Mouse (Mus musculus): Measurements from ENCODE around the gene Psmc3ip. TPM values are rescaled to one million over a fixed set of nuclear protein-coding genes. Genes with fewer than 3 reads are reported as not detected.
A peak's percentile ranks its signal among the peaks of the same experiment; 100 is the strongest.

Gene Psmc3ip
- polyA plus RNA-seq, 1 experiment from 2014 or later: 20.6 TPM

- in situ Hi-C loops (cut with MboI; ENCODE audit: low pct_unique_long_range_greater_than_20kb): no loop called here
- ChIA-PET POLR2A (interaction anchor here (0.9 to 1.8 kb wide), 6 partner anchors 9 to 82 kb away, joined by 3 to 10 read pairs (median 4); partner anchors contain the start of genes Cntnap1, Plekhh3, Retreg3 and Tubg1), CTCF (interaction anchor here (1.2 to 2.6 kb wide), 9 partner anchors 8 to 86 kb away, joined by 3 to 21 read pairs (median 6); partner anchors contain the start of genes Ccr10, Mlx and Plekhh3)
- ATAC-seq: no peak
- DNase-seq (ENCODE audit: low read depth, low spot score): no peak
- H3K27me3 ChIP-seq: no peaks in the 10 kb centered on the region
- TF ChIP-seq CTCF (IDR thresholded peaks at IDR 0.05): no peak
Measured at GRCm38 (mm10) chr11:101094930-101095313, 314 bp downstream of the Psmc3ip start.

- no peaks in the 10 kb centered on the region for H3K27me3 ChIP-seq
- no peak for TF ChIP-seq CTCF (IDR thresholded peaks at IDR 0.05)
- CTCF ChIA-PET: interaction anchor here (1.1 to 1.3 kb wide), 2 partner anchors 15 to 87 kb away, joined by 3 read pairs; no protein-coding TSS in a partner anchor
- DNase-seq (ENCODE audit: low read depth, low spot score) (no peak), ATAC-seq (no peak)
- in situ Hi-C loops (cut with MboI; ENCODE audit: low pct_unique_long_range_greater_than_20kb): no loop called here
- POLR2A ChIA-PET: no interaction called here
Measured at GRCm38 (mm10) chr11:101089931-101090330, 5.3 kb downstream of the Psmc3ip start.

DNA sequence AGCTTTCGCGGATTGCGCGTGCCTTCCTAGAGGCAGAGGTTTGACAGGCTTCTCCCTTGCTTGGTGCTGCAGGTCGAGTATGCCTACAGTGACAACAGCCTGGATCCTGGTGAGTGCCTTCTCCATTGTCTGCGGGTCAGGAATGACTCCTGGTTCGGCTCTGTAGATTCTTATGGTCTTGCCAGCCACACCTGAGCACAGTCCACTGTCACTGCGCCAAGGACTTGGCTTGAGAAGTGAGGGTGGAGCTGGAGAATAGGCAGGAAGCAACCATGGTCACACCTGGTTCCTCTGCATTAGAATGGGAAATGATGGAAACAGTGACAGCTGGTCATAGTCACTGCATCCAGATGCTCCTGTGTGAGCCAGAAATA, 7.6 kb downstream of the Psmc3ip start:
- no peak for ATAC-seq
- no peak for TF ChIP-seq CTCF (IDR thresholded peaks at IDR 0.05)
- no peak for DNase-seq (ENCODE audit: low read depth, low spot score)
- ChIA-PET POLR2A (interaction anchor here (0.6 to 1.6 kb wide), 5 partner anchors 23 to 172 kb away, joined by 3 to 5 read pairs (median 4); partner anchors contain the start of genes Retreg3 and Tubg1), CTCF (interaction anchor here (0.8 to 1.7 kb wide), 3 partner anchors 8 to 90 kb away, joined by 3 to 5 read pairs (median 3); partner anchors contain the start of genes Plekhh3 and Psmc3ip)
- H3K27me3 ChIP-seq: no peaks in the 10 kb centered on the region
- in situ Hi-C loops (cut with MboI; ENCODE audit: low pct_unique_long_range_greater_than_20kb): no loop called here

DNA sequence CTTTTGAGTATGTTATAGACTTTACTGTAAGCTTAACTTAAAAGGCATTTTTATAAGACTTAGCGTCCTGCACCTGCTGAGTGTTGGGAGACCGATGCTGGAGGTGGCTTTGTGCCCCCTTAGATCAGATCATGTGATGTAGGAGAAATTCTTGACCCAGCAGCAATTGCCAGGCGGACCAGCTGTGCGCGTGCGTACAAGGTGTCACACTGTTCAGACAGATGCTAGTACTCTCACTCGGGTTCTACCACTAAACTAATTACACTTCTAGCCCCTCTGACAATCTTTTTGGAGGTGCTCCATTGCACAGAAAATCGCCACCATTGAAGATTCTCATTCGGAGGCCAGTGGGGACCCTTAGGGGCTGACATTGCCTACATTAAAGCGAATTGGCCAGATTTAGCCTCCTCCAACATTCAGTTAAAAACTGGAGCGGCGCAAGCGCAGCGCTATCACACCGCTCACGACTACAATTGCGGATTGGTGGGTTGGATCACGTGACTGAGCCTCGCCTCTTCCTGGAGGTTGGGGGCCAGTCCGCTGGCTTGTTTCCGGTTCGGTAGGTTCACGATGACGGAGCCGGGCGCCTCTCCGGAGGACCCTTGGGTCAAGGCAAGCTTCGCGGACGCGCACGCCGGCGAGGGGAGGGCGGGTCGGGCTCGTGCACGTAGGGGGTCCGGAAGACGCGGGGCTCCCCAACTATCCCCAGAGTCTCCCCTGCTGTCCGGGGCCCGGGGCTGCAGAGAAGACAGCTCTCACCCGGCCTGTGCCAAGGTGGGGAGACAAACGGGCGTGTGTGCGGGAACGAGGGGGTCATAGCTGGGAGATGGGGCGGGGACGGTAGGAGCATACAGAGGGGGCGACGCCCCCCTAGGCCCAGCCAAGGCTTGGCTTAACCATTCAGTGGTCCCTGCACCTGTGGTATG, 8.2 kb downstream of the Psmc3ip start, which contains the start of gene Mlx:
Mlx (plus strand) TSS at position 522 of the 926 bp plus-strand sequence.
- H3K27me3 ChIP-seq: no peaks in the 10 kb centered on the region
- in situ Hi-C loops (cut with MboI; ENCODE audit: low pct_unique_long_range_greater_than_20kb): no loop called here
- ATAC-seq: peak; percentile 44
- DNase-seq (ENCODE audit: low read depth, low spot score): peak; percentile 68
- ChIA-PET POLR2A (interaction anchor here (0.6 to 1.6 kb wide), 5 partner anchors 24 to 172 kb away, joined by 3 to 5 read pairs (median 4); partner anchors contain the start of genes Retreg3 and Tubg1), CTCF (interaction anchor here (0.8 to 1.7 kb wide), 4 partner anchors 8 to 90 kb away, joined by 3 to 5 read pairs (median 4); partner anchors contain the start of genes Plekhh3 and Psmc3ip)
- TF ChIP-seq CTCF (IDR thresholded peaks at IDR 0.05): no peak

- DNase-seq (ENCODE audit: low read depth, low spot score): no peak
- CTCF ChIA-PET: interaction anchor here (1.2 to 1.7 kb wide), 3 partner anchors 9 to 91 kb away, joined by 3 to 5 read pairs (median 4); partner anchors contain the start of gene Psmc3ip
- H3K27me3 ChIP-seq: no peaks in the 10 kb centered on the region
- in situ Hi-C loops (cut with MboI; ENCODE audit: low pct_unique_long_range_greater_than_20kb): no loop called here
- POLR2A ChIA-PET: interaction anchor here (1.6 to 1.7 kb wide), 2 partner anchors 9 to 33 kb away, joined by 4 read pairs; partner anchors contain the start of genes Psmc3ip, Retreg3 and Tubg1
- no peak for ATAC-seq
- no peak for TF ChIP-seq CTCF (IDR thresholded peaks at IDR 0.05)
Measured at GRCm38 (mm10) chr11:101086323-101086674, 8.9 kb downstream of the Psmc3ip start.

DNA sequence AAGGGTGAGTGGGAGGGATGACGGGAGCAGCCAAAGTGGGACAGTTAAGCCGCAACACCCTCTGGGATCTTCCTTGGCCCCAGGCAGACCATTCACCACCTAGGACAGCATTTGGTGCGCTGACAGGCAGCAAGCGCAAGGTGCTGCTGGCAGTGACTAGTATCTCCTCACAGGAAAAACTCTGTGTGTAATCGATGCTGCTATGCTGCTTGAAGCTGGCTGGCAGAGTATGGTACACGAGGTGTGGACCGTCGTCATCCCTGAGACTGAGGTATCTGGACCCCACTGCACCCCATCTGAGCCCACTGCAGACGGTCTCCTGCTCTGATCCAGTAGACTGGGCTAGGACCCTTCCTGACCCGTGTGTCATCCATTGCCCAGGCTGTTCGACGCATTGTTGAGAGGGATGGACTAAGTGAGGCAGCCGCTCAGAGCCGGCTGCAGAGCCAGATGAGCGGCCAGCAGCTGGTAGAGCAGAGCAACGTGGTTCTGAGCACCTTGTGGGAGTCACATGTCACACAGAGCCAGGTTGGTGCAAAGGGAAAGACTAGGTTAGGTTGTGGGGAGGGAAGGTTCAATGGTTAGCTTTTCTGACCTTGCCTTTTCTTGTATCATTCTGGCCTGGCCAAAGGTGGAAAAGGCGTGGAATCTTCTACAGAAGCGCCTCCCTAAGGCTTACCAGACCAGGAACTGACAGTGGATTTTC, 9.5 kb downstream of the Psmc3ip start:
- H3K27me3 ChIP-seq: no peaks in the 10 kb centered on the region
- in situ Hi-C loops (cut with MboI; ENCODE audit: low pct_unique_long_range_greater_than_20kb): no loop called here
- POLR2A ChIA-PET: interaction anchor here (0.8 to 1.7 kb wide), 3 partner anchors 8 to 34 kb away, joined by 4 read pairs; partner anchors contain the start of genes Psmc3ip, Retreg3 and Tubg1
- ATAC-seq (no peak), DNase-seq (ENCODE audit: low read depth, low spot score) (no peak)
- CTCF ChIA-PET: interaction anchor here (1.2 to 1.6 kb wide), 3 partner anchors 10 to 17 kb away, joined by 3 to 5 read pairs (median 4); partner anchors contain the start of gene Psmc3ip
- TF ChIP-seq CTCF (IDR thresholded peaks at IDR 0.05): no peak

DNA sequence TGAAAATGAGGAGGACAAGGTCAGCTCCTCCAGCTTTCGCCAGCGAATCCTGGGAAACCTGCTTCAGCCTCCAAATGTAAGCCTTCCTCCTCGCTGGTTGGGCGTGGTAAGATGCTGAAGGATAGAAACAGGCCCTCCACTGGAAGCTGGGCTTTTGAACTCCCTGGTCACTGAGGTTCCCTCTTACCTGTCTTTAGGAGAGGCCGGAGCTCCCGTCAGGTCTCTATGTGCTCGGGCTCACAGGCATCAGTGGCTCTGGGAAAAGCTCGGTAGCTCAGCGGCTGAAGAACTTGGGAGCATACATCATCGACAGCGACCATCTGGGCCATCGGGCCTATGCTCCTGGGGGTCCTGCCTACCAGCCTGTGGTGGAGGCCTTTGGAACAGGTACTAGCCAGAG, 10.4 kb downstream of the Psmc3ip start:
- POLR2A ChIA-PET: interaction anchor here (0.8 to 1.7 kb wide), 3 partner anchors 9 to 11 kb away, joined by 4 to 7 read pairs (median 4); partner anchors contain the start of gene Psmc3ip
- ATAC-seq (no peak), DNase-seq (ENCODE audit: low read depth, low spot score) (no peak)
- TF ChIP-seq CTCF (IDR thresholded peaks at IDR 0.05): no peak
- CTCF ChIA-PET: interaction anchor here (1.6 kb wide), 1 partner anchor 11 kb away, joined by 3 read pairs; the partner anchor contains the start of gene Psmc3ip
- in situ Hi-C loops (cut with MboI; ENCODE audit: low pct_unique_long_range_greater_than_20kb): loop anchor here (5.0 kb wide), 1 partner anchor 87 kb away; the partner anchor contains the start of genes Cntnap1 and Plekhh3
- no peaks in the 10 kb centered on the region for H3K27me3 ChIP-seq

- POLR2A ChIA-PET: interaction anchor here (1.7 kb wide), 1 partner anchor 9 kb away, joined by 7 read pairs; no protein-coding TSS in a partner anchor
- no peak for TF ChIP-seq CTCF (IDR thresholded peaks at IDR 0.05)
- in situ Hi-C loops (cut with MboI; ENCODE audit: low pct_unique_long_range_greater_than_20kb): loop anchor here (5.0 kb wide), 1 partner anchor 88 kb away; the partner anchor contains the start of genes Cntnap1 and Plekhh3
- ATAC-seq: no peak
- CTCF ChIA-PET: interaction anchor here (1.1 kb wide), 1 partner anchor 11 kb away, joined by 3 read pairs; the partner anchor contains the start of gene Psmc3ip
- no peaks in the 10 kb centered on the region for H3K27me3 ChIP-seq
- no peak for DNase-seq (ENCODE audit: low read depth, low spot score)
Measured at GRCm38 (mm10) chr11:101084246-101084645, 11.0 kb downstream of the Psmc3ip start.

- ATAC-seq: no peak
- in situ Hi-C loops (cut with MboI; ENCODE audit: low pct_unique_long_range_greater_than_20kb): loop anchor here (5.0 kb wide), 1 partner anchor 89 kb away; the partner anchor contains the start of genes Cntnap1 and Plekhh3
- TF ChIP-seq CTCF (IDR thresholded peaks at IDR 0.05): no peak
- no peak for DNase-seq (ENCODE audit: low read depth, low spot score)
- POLR2A ChIA-PET: interaction anchor here (0.5 to 1.7 kb wide), 4 partner anchors 10 to 100 kb away, joined by 3 to 7 read pairs (median 4); no protein-coding TSS in a partner anchor
- CTCF ChIA-PET: interaction anchor here (1.1 to 2.0 kb wide), 2 partner anchors 12 to 25 kb away, joined by 3 to 5 read pairs; partner anchors contain the start of gene Psmc3ip
- no peaks in the 10 kb centered on the region for H3K27me3 ChIP-seq
Measured at GRCm38 (mm10) chr11:101083083-101083697, 12.0 kb downstream of the Psmc3ip start.
